Mouse (Mus musculus) MEL (cell line): ENCODE measurements around the gene Duox1.
A peak's percentile ranks its signal among the peaks of the same experiment; 100 is the strongest.

Experiments
- BHLHE40 ChIP-seq: IDR thresholded peaks from 2 replicates; pipeline ENCODE4 v1.6.1; 2012; ENCODE audit warnings: low read depth, mild to moderate bottlenecking, inconsistent platforms, low read length, improper control_type of control experiment, borderline replicate concordance
- CHD2 ChIP-seq: IDR thresholded peaks from 2 replicates; pipeline ENCODE4 v1.6.1; 2011; ENCODE audit warnings: low read length, improper control_type of control experiment
- CTCF ChIP-seq, 3 experiments: IDR thresholded peaks in 2 of 3; conservative IDR thresholded peaks in 1 of 3; 2 replicates each; pipeline ENCODE4 v1.5.1; 2011 to 2012; ENCODE audit warnings: low read length in 3 of 3, low read depth in 2 of 3, mild to moderate bottlenecking in 2 of 3, improper control_type of control experiment in 1 of 3, inconsistent platforms in 1 of 3, mixed read lengths in 1 of 3, moderate library complexity in 1 of 3; ENCODE audit not compliant: control insufficient read depth in 1 of 3, insufficient read depth in 1 of 3, poor library complexity in 1 of 3, severe bottlenecking in 1 of 3
- E2F4 ChIP-seq: IDR thresholded peaks from 2 replicates; pipeline ENCODE4 v1.6.1; 2011; ENCODE audit warnings: low read depth, low read length, improper control_type of control experiment, borderline replicate concordance
- EP300 ChIP-seq, 2 experiments: IDR thresholded peaks; 2 replicates each; pipeline ENCODE4 v1.6.1; 2011; ENCODE audit warnings: improper control_type of control experiment in 2 of 2, low read length in 2 of 2, low read depth in 1 of 2, mild to moderate bottlenecking in 1 of 2
- GABPA ChIP-seq: IDR thresholded peaks from 2 replicates; pipeline ENCODE4 v1.6.1; 2012; ENCODE audit warnings: low read depth, mild to moderate bottlenecking, inconsistent platforms, low read length, improper control_type of control experiment, moderate library complexity
- HCFC1 ChIP-seq: IDR thresholded peaks from 2 replicates; pipeline ENCODE4 v1.6.1; 2012; ENCODE audit warnings: low read depth, mild to moderate bottlenecking, inconsistent platforms, low read length, improper control_type of control experiment, moderate library complexity
- POLR2A ChIP-seq, 2 experiments: IDR thresholded peaks; 2 replicates each; pipeline ENCODE4 v1.6.1; 2011 to 2012; ENCODE audit warnings: low read length in 2 of 2, mild to moderate bottlenecking in 2 of 2, control low read depth in 1 of 2, improper control_type of control experiment in 1 of 2, low read depth in 1 of 2, moderate library complexity in 1 of 2; ENCODE audit not compliant: control insufficient read depth in 1 of 2, insufficient read depth in 1 of 2, poor library complexity in 1 of 2
- TAL1 ChIP-seq: IDR thresholded peaks from 2 replicates; pipeline ENCODE4 v1.6.1; 2012; ENCODE audit warnings: mild to moderate bottlenecking, inconsistent platforms, low read length, moderate library complexity, mixed read lengths
- TBP ChIP-seq: IDR thresholded peaks from 2 replicates; pipeline ENCODE4 v1.8.0; 2011; ENCODE audit warnings: low read depth, low read length, improper control_type of control experiment
- TCF12 ChIP-seq: IDR thresholded peaks from 2 replicates; pipeline ENCODE4 v1.6.1; 2014; ENCODE audit warnings: low read depth, mild to moderate bottlenecking, inconsistent platforms, low read length, improper control_type of control experiment, moderate library complexity
- USF1 ChIP-seq: IDR thresholded peaks from 2 replicates; pipeline ENCODE4 v1.6.1; 2014; ENCODE audit warnings: low read depth, mild to moderate bottlenecking, inconsistent platforms, low read length, improper control_type of control experiment, moderate library complexity
- ZC3H11A ChIP-seq: IDR thresholded peaks from 2 replicates; pipeline ENCODE4 v1.6.1; 2012; ENCODE audit warnings: low read depth, mild to moderate bottlenecking, inconsistent platforms, low read length, improper control_type of control experiment

- TF ChIP-seq TBP (no peak), CTCF (IDR thresholded peaks at IDR 0.05 in 2 of 3, conservative IDR thresholded peaks at IDR 0.05 in 1 of 3; ENCODE audit: control insufficient read depth in 1 of 3, insufficient read depth in 1 of 3, low read depth in 2 of 3, low read length in 3 of 3, poor library complexity in 1 of 3, severe bottlenecking in 1 of 3) (no peak), HCFC1 (no peak), TAL1 (0 out of 2 replicates have a peak, but pooled peaks have one; percentile 12), E2F4 (no peak), TCF12 (peak; percentile 77), POLR2A (IDR thresholded peaks at IDR 0.05; ENCODE audit: control insufficient read depth in 1 of 2, insufficient read depth in 1 of 2, low read depth in 1 of 2, low read length in 2 of 2, poor library complexity in 1 of 2) (no peak), BHLHE40 (no peak), EP300 (IDR thresholded peaks at IDR 0.05; ENCODE audit: low read depth in 1 of 2, low read length in 2 of 2) (peak; percentile 67 to 78), GABPA (no peak), ZC3H11A (no peak), USF1 (no peak), CHD2 (no peak)
Observed at GRCm38 (mm10) chr2:122364352-122364944, 49.0 kb downstream of the Duox1 start.
